Mouse (Mus musculus) ES-E14 (cell line): Measurements from ENCODE around the gene Ccdc181. TPM values are rescaled to one million over a fixed set of nuclear protein-coding genes. Genes with fewer than 3 reads are reported as not detected.

Source experiments
- DNase-seq: peaks from one replicate; pipeline ENCODE4 v3.0.0-alpha.2; 2013; ENCODE audit warnings: low read depth, low spot score
- H3K27ac ChIP-seq: 2 replicates; pipeline ENCODE4 v1.5.1; 2012; ENCODE audit warnings: low read depth, mild to moderate bottlenecking, low read length, moderate library complexity, mixed read lengths; ENCODE audit not compliant: poor library complexity, insufficient read depth, severe bottlenecking
- H3K36me3 ChIP-seq: 2 replicates; pipeline ENCODE4 v1.6.1; 2012; ENCODE audit warnings: mild to moderate bottlenecking, low read length, moderate library complexity, mixed read lengths; ENCODE audit not compliant: control insufficient read depth, poor library complexity, insufficient read depth, severe bottlenecking
- H3K4me1 ChIP-seq, 2 experiments: fragments of 150-350 bp in 1 of 2; sonication (generic) in 1 of 2; 2 replicates each; pipeline ENCODE4 v1.6.1; 2012; ENCODE audit warnings: low read length in 2 of 2, mild to moderate bottlenecking in 1 of 2, mixed read lengths in 1 of 2; ENCODE audit not compliant: control insufficient read depth in 2 of 2, insufficient read depth in 2 of 2, poor library complexity in 1 of 2
- H3K4me3 ChIP-seq, 2 experiments: fragments of 150-350 bp in 1 of 2; sonication (generic) in 1 of 2; 2 replicates each; pipeline ENCODE4 v1.5.1; 2012; ENCODE audit warnings: low read length in 2 of 2, low read depth in 1 of 2, mild to moderate bottlenecking in 1 of 2, mixed read lengths in 1 of 2; ENCODE audit not compliant: insufficient read depth in 1 of 2, poor library complexity in 1 of 2, severe bottlenecking in 1 of 2
- H3K9ac ChIP-seq: 2 replicates; pipeline ENCODE4 v1.6.1; 2012; ENCODE audit warnings: low read depth, mild to moderate bottlenecking, low read length, mixed read lengths; ENCODE audit not compliant: poor library complexity, insufficient read depth, severe bottlenecking
- H3K9me3 ChIP-seq: fragments of 150-350 bp; sonication (generic); 2 replicates; pipeline ENCODE4 v1.6.1; 2012; ENCODE audit warnings: low read depth, mild to moderate bottlenecking, low read length; ENCODE audit not compliant: control insufficient read depth, insufficient read depth
- CHD2 ChIP-seq: IDR thresholded peaks from 2 replicates; pipeline ENCODE4 v1.6.1; 2014; ENCODE audit warnings: mild to moderate bottlenecking, low read depth, low read length, inconsistent platforms
- HCFC1 ChIP-seq: IDR thresholded peaks from 2 replicates; pipeline ENCODE4 v1.6.1; 2012; ENCODE audit warnings: low read length, inconsistent platforms, borderline replicate concordance; ENCODE audit not compliant: insufficient read depth
- MAFK ChIP-seq: IDR thresholded peaks from 2 replicates; pipeline ENCODE4 v1.6.1; 2014; ENCODE audit warnings: mild to moderate bottlenecking, low read depth, low read length, inconsistent platforms; ENCODE audit not compliant: insufficient read depth
- ZC3H11A ChIP-seq: IDR thresholded peaks from 2 replicates; pipeline ENCODE4 v1.6.1; 2012; ENCODE audit warnings: low read depth, mild to moderate bottlenecking, inconsistent platforms, low read length, borderline replicate concordance
- ZNF384 ChIP-seq: IDR thresholded peaks from 2 replicates; pipeline ENCODE4 v1.6.1; 2012; ENCODE audit warnings: low read depth, low read length, inconsistent platforms
- in situ Hi-C, 2 experiments: fragments of 600-800 bp; cut with MboI; formaldehyde crosslinking; loops; one replicate each; pipeline ENCODE4 v1.15.1; 2025; ENCODE audit warnings: low sequenced_read_pairs in 2 of 2, inconsistent platforms in 1 of 2; ENCODE audit not compliant: unreplicated experiment in 2 of 2
- total RNA-seq: library from RNA; depleted of rRNA; stranded (reverse); fragments of 300-350 nt; gene quantifications from 2 replicates; pipeline ENCODE4 v1.2.3, GENCODE M21; 2012

Gene Ccdc181
- total RNA-seq, 1 experiment, result 4.1 TPM

DNA sequence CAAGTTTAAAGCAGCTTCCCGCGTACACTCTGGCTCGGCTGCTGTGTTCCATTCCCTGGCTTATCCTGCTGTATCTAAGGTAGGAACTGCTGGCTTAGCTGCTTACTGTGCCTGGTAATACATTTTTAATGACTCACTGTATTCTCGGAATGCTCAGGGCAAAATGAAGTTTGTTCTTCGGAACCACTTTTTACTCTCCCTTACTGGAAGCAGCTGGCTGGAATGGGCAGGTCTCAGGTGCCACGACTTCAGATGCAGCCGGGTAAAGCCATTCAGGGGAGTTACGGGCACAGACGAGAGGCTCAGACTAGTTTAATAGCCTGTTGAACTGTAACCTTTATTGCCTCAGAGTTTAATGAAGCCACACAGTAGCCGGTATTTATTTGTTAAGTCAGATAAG is 46.0 kb downstream of the Ccdc181 start:
- Histone ChIP-seq H3K4me1 (peaks cover 0 to 8% of the 10 kb centered on the region in 2 experiments; a peak in 1 of 4 replicates), H3K4me3 (no peak overlapping the region), H3K9me3 (no peaks in the 10 kb centered on the region), H3K36me3 (no peaks in the 10 kb centered on the region; the same call in 1 of the 2 replicates), H3K27ac (no peak overlapping the region), H3K9ac (no peak overlapping the region)
- DNase-seq, result no peak
- in situ Hi-C loops, result no loop called here
- TF ChIP-seq ZNF384 (no peak), ZC3H11A (no peak), MAFK (no peak), CHD2 (no peak), HCFC1 (no peak)

DNA sequence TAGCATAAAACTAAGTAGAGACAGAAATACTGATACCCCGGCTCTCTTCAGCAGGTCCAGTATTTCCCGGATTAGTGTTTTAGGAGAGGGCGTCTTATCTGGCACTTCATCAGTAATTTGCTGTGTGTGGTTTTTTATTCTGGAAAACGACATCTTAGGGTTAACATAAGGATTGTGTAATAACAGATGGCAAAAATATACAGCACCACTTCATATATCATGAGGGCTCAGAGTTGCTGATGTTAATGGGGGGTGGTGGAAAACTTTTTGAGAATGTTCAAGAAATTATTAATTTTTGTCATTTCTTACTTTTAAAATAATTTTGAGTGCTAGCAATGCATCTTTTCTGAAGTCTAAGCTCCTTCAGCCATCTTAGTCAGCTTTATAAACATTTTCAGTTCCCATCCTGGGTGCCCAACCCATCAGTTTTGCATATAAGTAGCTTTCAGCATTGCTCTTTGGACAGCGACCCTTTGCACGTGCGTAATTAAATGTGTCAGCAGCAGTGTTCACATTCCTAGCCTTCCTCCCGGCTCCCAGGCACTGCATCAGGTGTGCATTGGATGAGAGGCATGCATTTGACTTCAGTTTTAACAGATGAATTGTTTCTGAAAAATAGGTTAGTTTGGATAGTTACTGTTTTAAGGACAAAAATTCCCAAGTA is 47.7 kb downstream of the Ccdc181 start:
- no peak for DNase-seq
- Histone ChIP-seq H3K36me3 (no peaks in the 10 kb centered on the region; the same call in 1 of the 2 replicates), H3K4me3 (no peak overlapping the region), H3K9me3 (no peaks in the 10 kb centered on the region), H3K4me1 (peaks cover 0 to 8% of the 10 kb centered on the region in 2 experiments; a peak in 1 of 4 replicates), H3K27ac (no peak overlapping the region), H3K9ac (no peak overlapping the region)
- in situ Hi-C loops, result no loop called here
- TF ChIP-seq CHD2, result no peak
- no peak; the same call in 1 of the 2 replicates for TF ChIP-seq MAFK
- TF ChIP-seq ZC3H11A, result no peak
- TF ChIP-seq ZNF384, result no peak
- TF ChIP-seq HCFC1, result no peak

DNA sequence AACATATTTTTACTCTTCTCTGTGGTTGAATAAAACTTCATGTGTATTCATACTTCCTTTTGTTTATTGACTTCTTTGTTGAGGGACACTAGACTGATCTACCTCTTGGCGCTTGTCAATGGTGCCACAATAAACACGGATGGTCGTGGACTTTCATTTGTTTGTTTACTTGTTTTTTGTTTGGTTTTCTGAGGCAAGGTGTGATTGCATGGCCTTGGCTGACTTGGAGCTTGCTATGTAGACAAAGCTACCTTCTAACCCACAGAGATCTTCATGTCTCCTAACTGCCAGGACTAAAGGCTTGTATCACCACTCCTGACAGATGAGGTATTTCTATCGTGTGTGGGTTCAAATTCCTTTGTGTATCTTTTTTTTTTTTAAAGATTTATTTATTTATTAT is 48.8 kb downstream of the Ccdc181 start:
- DNase-seq, result no peak
- H3K36me3 ChIP-seq, result no peaks in the 10 kb centered on the region; the same call in 1 of the 2 replicates
- no peak overlapping the region for H3K9ac ChIP-seq
- no peaks in the 10 kb centered on the region for H3K9me3 ChIP-seq
- H3K4me3 ChIP-seq, result no peak overlapping the region
- no peak overlapping the region for H3K27ac ChIP-seq
- peaks cover 0 to 8% of the 10 kb centered on the region in 2 experiments; a peak in 1 of 4 replicates for H3K4me1 ChIP-seq
- in situ Hi-C loops, result no loop called here
- TF ChIP-seq MAFK, result no peak
- TF ChIP-seq ZC3H11A, result no peak
- TF ChIP-seq CHD2, result no peak
- TF ChIP-seq ZNF384, result no peak
- no peak for TF ChIP-seq HCFC1

DNA sequence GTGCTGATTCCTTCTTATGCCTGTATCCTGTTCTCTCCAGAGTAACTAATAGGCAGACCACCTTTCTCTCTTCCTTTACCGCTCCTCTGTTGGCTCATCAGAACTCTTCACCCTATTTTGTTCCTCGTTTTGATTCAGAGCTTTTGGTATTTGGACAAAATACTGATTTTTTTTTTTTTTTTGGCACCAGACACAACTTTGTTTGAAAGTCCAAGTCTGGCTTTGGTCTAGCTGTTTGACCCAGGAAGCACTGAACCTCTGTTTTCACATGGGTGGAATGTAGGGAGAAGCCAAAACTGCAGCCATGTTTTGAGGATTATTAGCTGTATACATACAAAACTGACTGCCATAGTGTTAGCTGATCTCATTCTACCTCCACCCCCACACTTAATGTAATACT is 49.5 kb downstream of the Ccdc181 start:
- Histone ChIP-seq H3K27ac (no peak overlapping the region), H3K36me3 (no peaks in the 10 kb centered on the region; the same call in 1 of the 2 replicates), H3K4me3 (no peak overlapping the region), H3K4me1 (0 out of 4 replicates have a peak, but pooled peaks cover 0 to 3% of the 10 kb centered on the region in 2 experiments), H3K9me3 (no peaks in the 10 kb centered on the region), H3K9ac (no peak overlapping the region)
- DNase-seq, result no peak
- in situ Hi-C loops, result no loop called here
- TF ChIP-seq HCFC1 (no peak), CHD2 (no peak), ZNF384 (no peak), MAFK (no peak), ZC3H11A (no peak)
